Mouse (Mus musculus): ENCODE results near the gene Dhx58.

DNA sequence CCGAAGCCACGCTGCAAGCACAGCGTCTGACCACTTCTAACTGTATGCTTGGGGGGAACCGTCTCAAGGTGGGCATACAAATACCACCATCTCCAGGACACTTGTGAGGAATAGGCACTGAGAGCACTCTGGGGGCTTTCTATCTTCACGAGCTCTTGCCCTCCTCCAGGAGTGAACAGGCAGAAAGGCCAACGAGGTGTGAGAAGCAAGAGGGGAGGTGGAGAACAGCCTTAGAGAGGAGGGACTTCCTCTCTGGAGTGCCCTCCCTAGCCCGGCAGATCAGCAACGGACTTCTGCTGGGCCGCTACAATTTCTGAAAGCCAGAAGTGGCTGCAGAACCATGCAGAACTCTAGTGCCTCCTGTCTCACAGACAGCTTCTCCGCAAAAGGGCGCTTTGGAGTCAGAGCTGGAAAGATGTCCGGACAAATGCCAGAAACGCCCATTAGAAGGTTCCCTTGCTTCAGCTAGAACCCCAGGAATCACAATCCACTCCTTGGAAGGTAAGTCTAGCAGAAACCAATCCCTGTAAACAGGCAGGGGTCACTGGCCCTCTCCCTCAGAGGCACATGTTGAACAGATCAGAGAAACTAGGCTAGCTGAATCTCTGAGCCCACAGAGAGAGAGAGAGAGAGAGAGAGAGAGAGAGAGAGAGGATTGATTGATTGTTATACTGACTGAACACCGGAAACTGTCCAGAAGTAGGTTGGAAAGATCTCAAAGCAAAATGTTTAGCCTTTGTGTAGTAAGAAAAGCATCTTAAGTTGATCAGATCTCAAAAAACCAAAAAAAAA lies 32.1 kb upstream of the Dhx58 start:
- TF ChIP-seq CTCF (IDR thresholded peaks at IDR 0.05; ENCODE audit: low read depth, low read length) (no peak), POLR2A (IDR thresholded peaks at IDR 0.05; ENCODE audit: extremely low read depth, insufficient read depth, low read length) (no peak)
